Mouse (Mus musculus) lung, postnatal 4 days (tissue): ENCODE results near the gene Mapkapk2.

Experiments used
- DNase-seq, 2 experiments: peaks; one replicate each; pipeline ENCODE4 v3.0.0; 2021

Gene Mapkapk2

GRCm38 (mm10) chr1:131110525-131111106 is 13.0 kb upstream of the Mapkapk2 start:
- peak in 1 of 2 experiments; percentile 57 for DNase-seq

DNA sequence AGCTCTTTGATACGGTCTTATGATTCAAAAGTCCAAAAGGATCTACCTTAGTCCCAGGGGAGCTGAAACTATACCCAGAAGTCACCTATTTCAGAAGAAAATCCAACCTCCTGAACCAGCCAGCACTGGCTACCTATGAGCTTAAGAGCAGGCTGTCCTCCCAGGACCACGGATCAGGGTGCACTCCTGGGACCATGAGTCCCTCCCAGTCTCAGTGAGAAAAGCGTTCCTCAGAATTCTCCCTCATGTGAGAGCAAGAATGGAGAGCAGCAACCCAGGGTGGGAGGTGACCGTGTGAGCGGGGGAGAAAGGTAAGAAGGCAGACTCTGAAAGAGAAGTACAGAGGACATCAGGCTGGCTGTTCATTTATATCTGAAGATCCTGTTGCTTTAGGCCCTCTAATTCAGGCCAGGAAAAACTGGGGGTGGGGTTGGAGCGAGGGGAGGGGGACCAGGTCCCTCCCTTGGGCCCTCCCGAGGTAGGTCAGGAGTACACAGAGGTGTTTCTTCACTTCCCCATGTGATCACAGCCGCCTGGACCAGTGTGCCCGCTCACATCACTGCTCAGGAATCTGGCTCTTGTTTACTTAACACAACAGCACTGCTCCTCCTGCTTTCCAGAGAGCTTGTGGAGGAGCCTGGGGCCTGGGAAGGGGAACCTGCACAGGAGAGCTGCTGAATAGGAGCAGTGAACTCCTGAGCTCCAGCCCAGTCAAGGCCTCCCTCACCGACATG is 10.1 kb upstream of the Mapkapk2 start:
- DNase-seq: peak; percentile 63 to 88

- no peak for DNase-seq
Measured at GRCm38 (mm10) chr1:131103776-131104424, 6.3 kb upstream of the Mapkapk2 start.

- no peak for DNase-seq
Measured at GRCm38 (mm10) chr1:131100808-131101207, 3.2 kb upstream of the Mapkapk2 start.

DNA sequence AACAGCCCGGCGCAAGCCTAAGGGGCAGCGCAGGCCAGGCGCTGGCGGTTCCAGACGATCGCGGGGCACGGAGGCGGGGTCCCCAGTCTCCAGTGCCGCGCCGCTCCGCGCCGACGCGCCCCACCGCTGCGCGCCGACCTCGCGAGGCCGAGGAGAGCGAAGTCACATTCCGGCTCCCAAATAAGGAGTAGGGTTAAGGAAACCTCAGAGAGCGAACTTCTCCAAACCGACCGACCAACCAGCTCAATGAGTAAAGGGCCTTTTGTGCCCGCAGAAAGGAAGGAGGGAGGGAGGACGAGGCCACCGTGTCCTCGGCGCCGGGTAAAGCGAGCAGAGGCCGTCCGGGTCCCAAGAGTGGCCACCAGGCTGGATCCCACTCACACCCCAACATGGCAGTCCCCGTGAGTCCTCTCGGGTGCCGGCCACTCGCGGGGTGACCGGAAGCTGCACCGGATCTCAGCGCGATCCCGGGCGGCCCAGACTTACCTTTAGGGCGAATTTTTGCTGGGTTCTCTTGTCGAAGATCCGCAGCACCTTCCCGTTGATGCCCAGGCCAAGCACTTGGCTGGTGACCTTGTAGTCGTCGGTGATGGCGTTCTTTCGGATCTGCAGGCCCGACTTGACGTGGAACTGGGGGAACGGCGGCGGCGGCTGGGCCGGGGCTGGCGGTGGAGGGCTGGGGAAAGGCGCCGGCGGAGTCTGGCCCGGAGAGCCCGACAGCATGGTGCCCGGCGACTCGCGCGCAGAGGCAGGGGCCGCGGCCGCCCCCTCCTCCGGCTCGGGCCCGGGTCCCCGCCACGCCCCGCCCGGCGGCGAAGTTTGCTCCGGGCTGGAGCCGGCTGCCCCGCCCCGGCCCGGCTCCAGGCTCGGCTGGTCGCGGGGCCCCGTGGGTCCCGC is 575 bp downstream of the Mapkapk2 start:
- peak; percentile 84 to 86 for DNase-seq

GRCm38 (mm10) chr1:131096132-131096695 is 1.4 kb downstream of the Mapkapk2 start:
- DNase-seq: no peak

GRCm38 (mm10) chr1:131095574-131095973 is 2.1 kb downstream of the Mapkapk2 start:
- DNase-seq: no peak

- DNase-seq: no peak
Measured at GRCm38 (mm10) chr1:131093889-131094288, 3.7 kb downstream of the Mapkapk2 start.

GRCm38 (mm10) chr1:131092846-131093245 is 4.8 kb downstream of the Mapkapk2 start:
- DNase-seq: no peak

- no peak for DNase-seq
Measured at GRCm38 (mm10) chr1:131092173-131092572, 5.5 kb downstream of the Mapkapk2 start.

- DNase-seq: no peak
Measured at GRCm38 (mm10) chr1:131091481-131091880, 6.1 kb downstream of the Mapkapk2 start.

DNA sequence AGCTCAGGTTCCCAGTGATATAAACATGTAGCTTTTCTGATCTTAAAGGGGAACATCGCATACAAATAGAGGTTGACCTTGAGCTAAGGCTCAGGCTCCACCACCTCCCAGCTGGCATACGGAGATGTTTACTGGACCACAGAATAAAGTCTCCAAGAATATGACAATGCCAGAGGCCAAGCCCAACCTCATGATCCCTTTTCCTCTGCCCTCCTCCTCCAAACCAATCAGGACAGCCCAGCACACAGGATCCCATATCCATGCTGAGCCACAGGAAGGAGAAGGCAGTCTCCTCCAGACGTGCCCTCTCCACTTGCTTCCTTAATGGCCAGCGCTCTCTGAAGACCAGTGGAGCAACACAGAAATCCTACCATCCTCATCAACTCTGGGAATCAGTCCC is 6.7 kb downstream of the Mapkapk2 start:
- no peak for DNase-seq

DNA sequence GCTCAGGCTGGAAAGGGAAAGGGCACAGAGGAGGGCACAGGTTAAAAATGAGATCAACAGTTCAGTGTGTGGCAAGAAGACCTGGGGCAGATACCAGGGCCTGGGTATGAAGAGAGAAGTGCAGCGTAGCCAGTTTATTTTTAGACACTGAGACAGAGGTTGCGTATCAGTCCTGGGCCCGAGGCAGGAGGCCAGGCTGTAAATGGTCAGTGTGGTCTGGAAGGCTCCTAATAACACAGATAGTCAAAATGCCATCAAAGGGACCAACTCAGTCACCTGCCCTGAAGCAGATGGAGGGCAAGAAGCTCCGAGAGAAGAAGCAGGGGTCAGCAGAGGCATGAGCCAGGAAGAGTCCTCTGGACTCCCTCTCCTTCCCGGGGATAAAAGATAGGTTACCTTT is 7.4 kb downstream of the Mapkapk2 start:
- no peak for DNase-seq

DNA sequence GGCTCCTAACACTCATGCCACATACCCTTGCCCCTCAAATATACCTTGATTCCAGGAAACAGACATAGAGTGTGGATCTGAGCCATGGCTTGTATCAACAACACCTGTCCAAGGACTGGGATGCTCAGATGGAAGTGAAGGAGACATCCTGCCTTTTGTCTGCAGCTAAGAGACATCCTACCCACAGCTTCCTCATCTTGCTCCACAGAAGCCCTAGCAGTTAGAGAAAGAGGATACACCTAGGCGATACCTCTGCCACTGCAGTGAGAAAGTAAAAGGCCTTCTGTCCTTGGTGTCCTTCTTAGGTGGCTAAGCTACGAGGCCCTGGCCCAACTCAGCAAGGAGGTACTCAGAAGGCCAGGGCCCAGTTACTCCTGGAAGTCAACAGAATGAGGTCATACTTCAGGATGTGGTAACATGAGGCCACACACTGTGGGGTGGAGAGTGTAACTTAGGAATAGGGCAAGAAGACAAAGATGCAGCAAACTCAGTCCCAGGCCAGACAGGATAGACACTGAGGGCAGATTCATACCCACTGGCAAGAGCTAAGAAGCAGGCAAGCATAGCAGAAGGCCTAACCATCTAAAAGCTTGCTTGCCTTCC is 8.0 kb downstream of the Mapkapk2 start:
- DNase-seq: peak in 1 of 2 experiments; percentile 25

DNA sequence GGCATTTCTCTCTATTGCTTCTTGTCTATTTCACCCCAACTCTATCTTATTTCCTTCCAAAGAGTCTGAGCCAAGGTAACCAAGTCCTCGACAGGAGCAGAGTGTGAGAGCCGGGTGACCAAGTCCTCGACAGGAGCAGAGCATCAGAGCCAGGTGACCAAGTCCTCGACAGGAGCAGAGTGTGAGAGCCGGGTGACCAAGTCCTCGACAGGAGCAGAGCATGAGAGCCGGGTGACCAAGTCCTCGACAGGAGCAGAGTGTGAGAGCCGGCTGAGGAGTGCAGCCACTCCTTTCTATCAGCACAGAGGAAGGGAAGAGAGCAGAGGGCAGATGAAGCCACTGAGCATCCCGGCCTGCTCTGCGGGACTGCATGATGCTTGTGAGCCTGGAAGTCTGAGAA is 9.1 kb downstream of the Mapkapk2 start:
- peak in 1 of 2 experiments; percentile 74 for DNase-seq

DNA sequence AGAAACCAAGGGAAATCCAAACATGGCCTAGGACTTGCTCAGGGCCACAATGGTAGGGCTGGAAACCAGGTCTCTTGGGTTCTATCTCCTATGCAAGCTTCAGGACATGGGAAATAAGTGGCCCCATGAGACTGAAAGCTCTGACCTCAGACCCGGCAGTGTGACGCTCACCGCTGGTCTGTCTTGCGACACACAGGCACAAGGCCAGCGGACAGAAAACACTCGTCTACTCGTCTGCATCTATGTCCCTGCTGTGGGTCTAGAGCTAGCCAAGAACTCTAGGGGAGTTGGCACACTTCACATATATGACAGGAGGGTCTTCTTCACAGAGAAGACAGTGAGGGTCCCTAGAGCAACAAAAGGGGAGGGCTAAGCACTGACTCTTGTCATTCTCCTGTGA is 10.7 kb downstream of the Mapkapk2 start:
- peak; percentile 67 to 81 for DNase-seq

GRCm38 (mm10) chr1:131085957-131086739 is 11.5 kb downstream of the Mapkapk2 start:
- DNase-seq: no peak

DNA sequence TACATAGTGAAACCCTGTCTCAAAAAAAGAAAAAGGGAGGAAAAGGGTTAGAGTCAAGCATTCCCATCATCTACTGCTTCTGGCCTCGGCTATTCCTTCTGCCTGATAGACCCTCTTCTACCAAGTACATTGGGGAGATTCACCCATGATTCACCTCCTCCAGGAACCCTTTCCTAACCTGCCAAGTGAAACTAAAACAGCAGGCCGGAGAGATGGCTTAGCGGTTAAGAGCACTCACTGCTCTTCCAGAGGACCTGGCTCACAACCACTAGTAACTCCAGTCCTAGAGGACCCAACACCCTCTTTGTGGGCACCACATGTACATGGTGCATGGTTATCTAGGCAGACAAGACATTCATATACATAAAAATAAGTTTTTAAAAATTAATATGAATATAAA is 12.4 kb downstream of the Mapkapk2 start:
- DNase-seq: no peak

DNA sequence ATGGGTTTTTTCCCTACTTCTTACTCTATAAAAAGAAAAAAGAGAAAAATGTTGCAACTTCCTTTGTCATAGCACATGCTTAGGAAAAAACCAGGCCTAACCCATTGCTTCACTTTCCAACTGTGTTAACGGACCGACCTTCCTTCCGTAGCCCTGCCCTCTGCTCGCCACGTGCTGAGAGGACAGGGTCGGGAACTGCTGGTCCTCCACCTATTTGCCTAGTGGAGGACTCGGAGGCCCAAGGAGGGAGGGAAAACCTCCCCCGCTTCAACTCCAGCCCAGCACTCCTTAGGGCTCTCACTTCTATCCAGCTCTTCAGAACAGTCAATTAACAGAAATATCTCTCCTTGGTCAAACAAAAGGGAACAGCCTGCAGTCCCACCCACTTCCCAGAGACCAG is 13.3 kb downstream of the Mapkapk2 start:
- peak; percentile 61 to 81 for DNase-seq

DNA sequence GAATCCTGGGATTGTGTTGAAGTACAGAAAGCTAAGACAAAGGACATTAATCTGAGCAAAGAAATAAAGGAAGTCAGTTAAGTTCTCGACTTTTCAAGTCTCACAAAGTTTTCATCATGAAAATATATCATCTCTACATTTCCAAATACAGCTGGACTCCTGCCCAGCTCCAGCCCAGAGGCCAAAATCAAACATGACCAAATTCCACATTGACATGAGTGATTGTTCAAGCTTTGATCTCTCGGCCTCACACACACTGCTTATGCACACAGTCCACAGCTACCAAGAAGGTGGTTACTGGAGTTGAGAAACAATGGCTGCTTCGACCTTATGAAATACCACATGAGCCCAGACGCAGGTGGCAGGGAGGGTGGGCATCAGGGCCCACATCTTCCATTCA is 14.0 kb downstream of the Mapkapk2 start:
- peak; percentile 62 to 73 for DNase-seq

DNA sequence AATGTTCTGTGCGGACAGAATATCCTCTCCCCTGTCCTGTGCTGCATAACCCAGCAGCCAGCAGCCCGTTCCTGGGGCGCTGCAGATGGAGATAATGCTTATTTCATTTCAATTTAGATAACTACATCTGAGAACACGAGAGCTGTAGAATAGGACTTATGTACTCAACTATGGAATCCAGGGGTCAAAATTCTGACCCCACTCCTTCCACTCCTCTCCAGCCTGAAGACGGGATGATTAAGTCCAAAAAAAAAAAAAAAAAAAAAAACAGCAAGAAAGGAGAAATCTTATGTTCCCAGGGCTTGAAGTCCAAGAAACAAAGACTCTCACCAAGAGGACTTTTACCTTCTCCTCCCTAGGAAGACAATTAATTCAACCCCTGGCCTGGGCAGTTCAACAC is 14.5 kb downstream of the Mapkapk2 start:
- DNase-seq: no peak
